Mouse (Mus musculus) MEL (cell line): ENCODE data around the gene Ints7. TPM values are rescaled to one million over a fixed set of nuclear protein-coding genes. Genes with fewer than 3 reads are reported as not detected.

ENCODE experiments used
- DNase-seq: peaks from one replicate; pipeline ENCODE4 v3.0.0; 2011; ENCODE audit warnings: low read depth, low spot score
- H3K27ac ChIP-seq: 2 replicates; pipeline ENCODE4 v1.5.1; 2012; ENCODE audit warnings: low read depth, mild to moderate bottlenecking, control low read depth, low read length, moderate library complexity; ENCODE audit not compliant: control insufficient read depth
- H3K27me3 ChIP-seq, 2 experiments: fragments of 150-350 bp in 1 of 2; sonication (generic) in 1 of 2; 2 replicates each; pipeline ENCODE4 v1.6.1; 2012; ENCODE audit warnings: low read length in 2 of 2, mild to moderate bottlenecking in 2 of 2, improper control_type of control experiment in 1 of 2, moderate library complexity in 1 of 2; ENCODE audit not compliant: insufficient read depth in 2 of 2, control insufficient read depth in 1 of 2
- H3K36me3 ChIP-seq, 2 experiments: 2 replicates each; pipeline ENCODE4 v1.6.1; 2012 to 2014; ENCODE audit warnings: low read length in 2 of 2, improper control_type of control experiment in 1 of 2, inconsistent platforms in 1 of 2, mild to moderate bottlenecking in 1 of 2; ENCODE audit not compliant: insufficient read depth in 2 of 2, control insufficient read depth in 1 of 2
- H3K4me1 ChIP-seq, 2 experiments: fragments of 150-350 bp in 1 of 2; sonication (generic) in 1 of 2; 2 replicates each; pipeline ENCODE4 v1.6.1; 2012; ENCODE audit warnings: low read length in 2 of 2, improper control_type of control experiment in 1 of 2, mild to moderate bottlenecking in 1 of 2; ENCODE audit not compliant: insufficient read depth in 2 of 2, control insufficient read depth in 1 of 2
- H3K4me3 ChIP-seq, 2 experiments: fragments of 150-350 bp in 1 of 2; sonication (generic) in 1 of 2; 2 replicates each; pipeline ENCODE4 v1.5.1; 2012; ENCODE audit warnings: low read depth in 2 of 2, low read length in 2 of 2, mild to moderate bottlenecking in 2 of 2, moderate library complexity in 2 of 2, control low read depth in 1 of 2, improper control_type of control experiment in 1 of 2; ENCODE audit not compliant: control insufficient read depth in 1 of 2, insufficient read depth in 1 of 2
- H3K79me2 ChIP-seq: 2 replicates; pipeline ENCODE4 v1.6.1; 2012; ENCODE audit warnings: mild to moderate bottlenecking, low read length, moderate library complexity; ENCODE audit not compliant: control insufficient read depth, poor library complexity, insufficient read depth
- H3K9ac ChIP-seq: 2 replicates; pipeline ENCODE4 v1.6.1; 2012; ENCODE audit warnings: low read depth, mild to moderate bottlenecking, control low read depth, low read length, moderate library complexity; ENCODE audit not compliant: control insufficient read depth, poor library complexity, severe bottlenecking
- H3K9me3 ChIP-seq: fragments of 150-350 bp; sonication (generic); replicated peaks from 2 replicates; pipeline ENCODE4 v1.6.1; 2012; ENCODE audit warnings: mild to moderate bottlenecking, low read length, improper control_type of control experiment, moderate library complexity; ENCODE audit not compliant: insufficient read depth
- BHLHE40 ChIP-seq: IDR thresholded peaks from 2 replicates; pipeline ENCODE4 v1.6.1; 2012; ENCODE audit warnings: low read depth, mild to moderate bottlenecking, inconsistent platforms, low read length, improper control_type of control experiment, borderline replicate concordance
- CHD1 ChIP-seq: IDR thresholded peaks from 2 replicates; pipeline ENCODE4 v1.6.1; 2012; ENCODE audit warnings: low read depth, mild to moderate bottlenecking, inconsistent platforms, low read length, improper control_type of control experiment
- CHD2 ChIP-seq: IDR thresholded peaks from 2 replicates; pipeline ENCODE4 v1.6.1; 2011; ENCODE audit warnings: low read length, improper control_type of control experiment
- CTCF ChIP-seq, 3 experiments: IDR thresholded peaks in 2 of 3; conservative IDR thresholded peaks in 1 of 3; 2 replicates each; pipeline ENCODE4 v1.5.1; 2011 to 2012; ENCODE audit warnings: low read length in 3 of 3, low read depth in 2 of 3, mild to moderate bottlenecking in 2 of 3, improper control_type of control experiment in 1 of 3, inconsistent platforms in 1 of 3, mixed read lengths in 1 of 3, moderate library complexity in 1 of 3; ENCODE audit not compliant: control insufficient read depth in 1 of 3, insufficient read depth in 1 of 3, poor library complexity in 1 of 3, severe bottlenecking in 1 of 3
- EP300 ChIP-seq, 2 experiments: IDR thresholded peaks; 2 replicates each; pipeline ENCODE4 v1.6.1; 2011; ENCODE audit warnings: improper control_type of control experiment in 2 of 2, low read length in 2 of 2, low read depth in 1 of 2, mild to moderate bottlenecking in 1 of 2
- ETS1 ChIP-seq: IDR thresholded peaks from 2 replicates; pipeline ENCODE4 v1.6.1; 2012; ENCODE audit warnings: low read depth, mild to moderate bottlenecking, inconsistent platforms, low read length, improper control_type of control experiment, moderate library complexity
- MAFK ChIP-seq: IDR thresholded peaks from 2 replicates; pipeline ENCODE4 v1.6.1; 2011; ENCODE audit warnings: low read depth, mild to moderate bottlenecking, low read length, improper control_type of control experiment, borderline replicate concordance
- MAZ ChIP-seq: IDR thresholded peaks from 2 replicates; pipeline ENCODE4 v1.6.1; 2012; ENCODE audit warnings: low read depth, mild to moderate bottlenecking, inconsistent platforms, low read length, improper control_type of control experiment
- MXI1 ChIP-seq: IDR thresholded peaks from 2 replicates; pipeline ENCODE4 v1.6.1; 2011; ENCODE audit warnings: mild to moderate bottlenecking, low read depth, low read length, improper control_type of control experiment
- MYB ChIP-seq: IDR thresholded peaks from 2 replicates; pipeline ENCODE4 v1.6.1; 2011; ENCODE audit warnings: mild to moderate bottlenecking, low read depth, low read length, improper control_type of control experiment
- MYC ChIP-seq: IDR thresholded peaks from 2 replicates; pipeline ENCODE4 v1.6.1; 2011; ENCODE audit warnings: low read depth, mild to moderate bottlenecking, low read length, improper control_type of control experiment, moderate library complexity
- NELFE ChIP-seq: IDR thresholded peaks from 2 replicates; pipeline ENCODE4 v1.6.1; 2011; ENCODE audit warnings: low read depth, low read length, improper control_type of control experiment
- POLR2A ChIP-seq, 2 experiments: IDR thresholded peaks; 2 replicates each; pipeline ENCODE4 v1.6.1; 2011 to 2012; ENCODE audit warnings: low read length in 2 of 2, mild to moderate bottlenecking in 2 of 2, control low read depth in 1 of 2, improper control_type of control experiment in 1 of 2, low read depth in 1 of 2, moderate library complexity in 1 of 2; ENCODE audit not compliant: control insufficient read depth in 1 of 2, insufficient read depth in 1 of 2, poor library complexity in 1 of 2
- POLR2AphosphoS2 ChIP-seq: IDR thresholded peaks from 2 replicates; pipeline ENCODE4 v1.6.1; 2011; ENCODE audit warnings: low read length, improper control_type of control experiment
- POLR2AphosphoS5 ChIP-seq: IDR thresholded peaks from 2 replicates; pipeline ENCODE4 v1.6.1; 2012; ENCODE audit warnings: low read depth, borderline replicate concordance, mild to moderate bottlenecking, inconsistent platforms, low read length, moderate library complexity, mixed read lengths
- RCOR1 ChIP-seq: IDR thresholded peaks from 2 replicates; pipeline ENCODE4 v1.6.1; 2012; ENCODE audit warnings: low read depth, mild to moderate bottlenecking, inconsistent platforms, low read length, improper control_type of control experiment
- SMC3 ChIP-seq: IDR thresholded peaks from 2 replicates; pipeline ENCODE4 v1.6.1; 2011; ENCODE audit warnings: low read depth, low read length, improper control_type of control experiment
- UBTF ChIP-seq: IDR thresholded peaks from 2 replicates; pipeline ENCODE4 v1.6.1; 2012; ENCODE audit warnings: low read depth, mild to moderate bottlenecking, inconsistent platforms, low read length, improper control_type of control experiment, moderate library complexity, borderline replicate concordance; ENCODE audit not compliant: insufficient read depth
- USF1 ChIP-seq: IDR thresholded peaks from 2 replicates; pipeline ENCODE4 v1.6.1; 2014; ENCODE audit warnings: low read depth, mild to moderate bottlenecking, inconsistent platforms, low read length, improper control_type of control experiment, moderate library complexity
- USF2 ChIP-seq, 2 experiments: IDR thresholded peaks; 2 replicates each; pipeline ENCODE4 v1.6.1; 2011 to 2012; ENCODE audit warnings: improper control_type of control experiment in 2 of 2, low read length in 2 of 2, borderline replicate concordance in 1 of 2, inconsistent platforms in 1 of 2, low read depth in 1 of 2, mild to moderate bottlenecking in 1 of 2; ENCODE audit not compliant: insufficient read depth in 1 of 2
- ZKSCAN1 ChIP-seq: IDR thresholded peaks from 2 replicates; pipeline ENCODE4 v1.6.1; 2012; ENCODE audit warnings: low read depth, mild to moderate bottlenecking, inconsistent platforms, low read length, improper control_type of control experiment, moderate library complexity
- ZNF384 ChIP-seq: IDR thresholded peaks from 2 replicates; pipeline ENCODE4 v1.6.1; 2012; ENCODE audit warnings: low read depth, mild to moderate bottlenecking, inconsistent platforms, low read length, improper control_type of control experiment
- polyA plus RNA-seq, 2 experiments: library from polyadenylated mRNA; stranded (reverse) in 1 of 2; unstranded in 1 of 2; fragments of >175 nt in 1 of 2; fragments of >200 nt in 1 of 2; gene quantifications; 2 replicates each; pipeline versions ENCODE4 v1.2.1 to v1.2.4; 2012; ENCODE audit warnings: low replicate concordance in 2 of 2, low read depth in 1 of 2; ENCODE audit not compliant: insufficient read length in 2 of 2, insufficient read depth in 1 of 2, missing spikeins in 1 of 2
- total RNA-seq: library from RNA; depleted of rRNA; stranded (reverse); fragments of 300-350 nt; gene quantifications from 2 replicates; pipeline ENCODE4 v1.2.3, GENCODE M21; 2012

The Ints7 gene
- total and polyA plus RNA-seq, 3 experiments: 44.2 to 84.5 (median 83.5) TPM

GRCm38 (mm10) chr1:191621096-191621495 is 45.7 kb downstream of the Ints7 start:
- Histone ChIP-seq H3K27me3 (no peaks in the 10 kb centered on the region), H3K9me3 (no peaks in the 10 kb centered on the region), H3K36me3 (peaks cover 16 to 18% of the 10 kb centered on the region in 2 experiments), H3K79me2 (no peaks in the 10 kb centered on the region), H3K4me3 (no peak overlapping the region), H3K9ac (no peak overlapping the region), H3K4me1 (peaks cover 3 to 11% of the 10 kb centered on the region in 2 experiments; a peak in 3 of 4 replicates), H3K27ac (no peak overlapping the region)
- TF ChIP-seq CHD2 (no peak), CTCF (IDR thresholded peaks at IDR 0.05 in 2 of 3, conservative IDR thresholded peaks at IDR 0.05 in 1 of 3; ENCODE audit: control insufficient read depth in 1 of 3, insufficient read depth in 1 of 3, low read depth in 2 of 3, low read length in 3 of 3, poor library complexity in 1 of 3, severe bottlenecking in 1 of 3) (no peak), MAZ (no peak), POLR2A (IDR thresholded peaks at IDR 0.05; ENCODE audit: control insufficient read depth in 1 of 2, insufficient read depth in 1 of 2, low read depth in 1 of 2, low read length in 2 of 2, poor library complexity in 1 of 2) (no peak), MYB (no peak), RCOR1 (no peak), ZNF384 (no peak), EP300 (IDR thresholded peaks at IDR 0.05; ENCODE audit: low read depth in 1 of 2, low read length in 2 of 2) (no peak), POLR2AphosphoS5 (no peak), CHD1 (no peak), USF2 (IDR thresholded peaks at IDR 0.05; ENCODE audit: borderline replicate concordance in 1 of 2, insufficient read depth in 1 of 2, low read depth in 1 of 2, low read length in 2 of 2) (no peak), NELFE (no peak), USF1 (no peak), MYC (no peak), ETS1 (no peak), MXI1 (no peak), SMC3 (no peak)
- DNase-seq: no peak

GRCm38 (mm10) chr1:191622801-191623200 is 47.4 kb downstream of the Ints7 start:
- no peak overlapping the region for H3K9ac ChIP-seq
- TF ChIP-seq MYC (no peak), POLR2AphosphoS5 (no peak), UBTF (no peak), CHD1 (no peak), ZKSCAN1 (no peak), BHLHE40 (no peak), MAFK (no peak), POLR2AphosphoS2 (no peak)
- TF ChIP-seq, all 39 proteins: peak for 0
- no peaks in the 10 kb centered on the region for H3K79me2 ChIP-seq
- no peaks in the 10 kb centered on the region for H3K27me3 ChIP-seq
- no peak overlapping the region for H3K27ac ChIP-seq
- H3K4me1 ChIP-seq: peaks cover 2 to 8% of the 10 kb centered on the region in 2 experiments; a peak in 3 of 4 replicates
- H3K4me3 ChIP-seq: no peak overlapping the region
- no peaks in the 10 kb centered on the region for H3K9me3 ChIP-seq
- no peak for DNase-seq
- peaks cover 8 to 15% of the 10 kb centered on the region in 2 experiments; a peak in 3 of 4 replicates for H3K36me3 ChIP-seq
